Mouse (Mus musculus) myocyte (in vitro differentiated cells): ENCODE measurements at regions not wholly inside any gene's neighbourhood (a gene's known extent, or its start where the extent isn't known, plus 50 kb on each side); places are given as distances from the start of the nearest gene placed in this dataset.

Source experiments
- CEBPB ChIP-seq: IDR thresholded peaks from 2 replicates; pipeline ENCODE4 v1.6.1; 2011; ENCODE audit warnings: mild to moderate bottlenecking, moderate library complexity; ENCODE audit not compliant: poor library complexity, insufficient read depth, severe bottlenecking
- MAX ChIP-seq: IDR thresholded peaks from one replicate; pipeline ENCODE4 v1.6.1; 2011; ENCODE audit warnings: low read depth, mild to moderate bottlenecking, control low read depth
- MYOD1 ChIP-seq, 3 experiments: IDR thresholded peaks; one replicate each; pipeline ENCODE4 v1.6.1; 2011; ENCODE audit warnings: control low read depth in 2 of 3, low read depth in 2 of 3, mild to moderate bottlenecking in 2 of 3, moderate library complexity in 1 of 3; ENCODE audit not compliant: insufficient read length in 2 of 3, control insufficient read depth in 1 of 3
- MYOG ChIP-seq, 3 experiments: IDR thresholded peaks; one replicate each; pipeline ENCODE4 v1.6.1; 2011; ENCODE audit warnings: control low read depth in 2 of 3, low read depth in 2 of 3, mild to moderate bottlenecking in 2 of 3; ENCODE audit not compliant: insufficient read length in 2 of 3, control insufficient read depth in 1 of 3, insufficient read depth in 1 of 3
- POLR2A ChIP-seq: IDR thresholded peaks from one replicate; pipeline ENCODE4 v1.6.1; 2011; ENCODE audit warnings: low read depth, mild to moderate bottlenecking, control low read depth, moderate library complexity; ENCODE audit not compliant: insufficient read length
- POLR2AphosphoS2 ChIP-seq: IDR thresholded peaks from one replicate; pipeline ENCODE4 v1.6.1; 2011; ENCODE audit warnings: low read depth, control low read depth; ENCODE audit not compliant: insufficient read length
- REST ChIP-seq: IDR thresholded peaks from one replicate; pipeline ENCODE4 v1.6.1; 2011; ENCODE audit warnings: mild to moderate bottlenecking, control low read depth, moderate library complexity; ENCODE audit not compliant: insufficient read depth, insufficient read length
- TCF12 ChIP-seq: IDR thresholded peaks from one replicate; pipeline ENCODE4 v1.6.1; 2011; ENCODE audit warnings: mild to moderate bottlenecking, control low read depth; ENCODE audit not compliant: poor library complexity, insufficient read depth, severe bottlenecking
- USF1 ChIP-seq: IDR thresholded peaks from one replicate; pipeline ENCODE4 v1.6.1; 2011; ENCODE audit warnings: low read depth, mild to moderate bottlenecking, control low read depth, moderate library complexity

- TF ChIP-seq POLR2A = no peak
- TF ChIP-seq MYOD1 (IDR thresholded peaks at IDR 0.05; ENCODE audit: control insufficient read depth in 1 of 3, insufficient read length in 2 of 3, low read depth in 2 of 3) = no peak
- no peak for TF ChIP-seq USF1
- TF ChIP-seq POLR2AphosphoS2 = no peak
- TF ChIP-seq TCF12 = no peak
- TF ChIP-seq MAX = no peak
- no peak for TF ChIP-seq REST
- TF ChIP-seq CEBPB = no peak
- TF ChIP-seq MYOG (IDR thresholded peaks at IDR 0.05; ENCODE audit: control insufficient read depth in 1 of 3, insufficient read depth in 1 of 3, insufficient read length in 2 of 3, low read depth in 2 of 3) = no peak
These were observed 62.6 kb upstream of the Aldoart1 start for GRCm38 (mm10) chr4:72914991-72915390.
